Mouse (Mus musculus): ENCODE measurements around the gene Col5a2. TPM values are rescaled to one million over a fixed set of nuclear protein-coding genes. Genes with fewer than 3 reads are reported as not detected.

Gene Col5a2
- polyA plus RNA-seq, 1 experiment, result 2.9 TPM

DNA sequence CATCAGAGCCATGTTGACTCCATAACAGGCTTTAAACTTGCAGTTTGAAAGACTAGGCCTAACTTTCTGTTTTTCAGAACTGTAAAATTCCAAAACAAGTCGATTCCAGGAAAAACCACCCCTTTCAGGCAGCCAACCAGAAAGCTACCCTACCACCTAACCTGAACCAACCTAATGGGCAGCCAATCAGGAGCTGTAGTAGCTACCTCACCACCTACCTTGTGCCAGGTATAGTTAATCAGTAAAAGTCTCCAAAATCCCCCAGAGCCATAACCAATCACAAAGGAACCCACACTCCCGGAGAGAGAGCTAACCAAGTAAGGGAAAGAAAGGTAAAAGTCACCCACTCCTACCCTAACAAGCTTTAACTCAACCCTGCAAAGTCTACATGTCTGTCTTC, 18.4 kb upstream of the Col5a2 start:
- no peak for TF ChIP-seq CTCF (IDR thresholded peaks at IDR 0.05; ENCODE audit: borderline replicate concordance, control insufficient read depth, extremely low read depth, insufficient read depth, low read length, poor library complexity)
- no peak for TF ChIP-seq POLR2A (IDR thresholded peaks at IDR 0.05; ENCODE audit: control insufficient read depth, extremely low read depth, insufficient read depth, low read length, poor library complexity)
- no peak for DNase-seq
- no peak overlapping the region for H3K27ac ChIP-seq (ENCODE audit: control insufficient read depth, insufficient read depth, low read length)
- H3K4me3 ChIP-seq (ENCODE audit: control insufficient read depth, insufficient read depth, low read length), result no peak overlapping the region
- H3K27me3 ChIP-seq (ENCODE audit: control insufficient read depth, insufficient read depth, low read length), result no peaks in the 10 kb centered on the region
- no peaks in the 10 kb centered on the region for H3K4me1 ChIP-seq (replicated peaks; ENCODE audit: control insufficient read depth, insufficient read depth, low read length)
- H3K36me3 ChIP-seq (ENCODE audit: control insufficient read depth, insufficient read depth, low read length), result no peaks in the 10 kb centered on the region
- WGBS, result 78% methylated on average over 2 of the region's 2 CpGs

DNA sequence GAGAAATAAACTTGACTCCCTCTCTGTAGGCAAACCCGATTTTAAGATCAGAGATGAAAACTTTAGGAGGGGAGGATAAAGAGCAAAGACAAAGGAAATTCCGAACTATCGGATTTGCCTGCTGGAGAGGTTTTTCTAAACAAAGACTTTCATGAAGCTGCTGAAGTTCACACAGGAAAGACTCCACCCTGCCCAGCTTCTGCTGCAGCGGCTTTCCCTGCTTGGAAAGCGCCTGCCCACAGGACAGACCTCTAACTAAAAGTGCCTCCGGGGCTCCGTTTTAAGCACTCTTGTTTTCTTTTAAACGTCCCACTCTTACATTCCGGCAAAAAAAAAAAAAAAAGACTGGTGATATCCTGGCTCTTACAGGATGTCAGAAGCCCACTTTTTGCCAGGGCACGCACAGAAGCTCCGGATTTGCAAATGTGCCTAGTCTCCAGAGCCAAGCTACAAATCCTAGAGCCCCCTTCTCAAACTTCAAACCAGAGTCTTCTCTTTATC, 791 bp downstream of the Col5a2 start:
- Histone ChIP-seq H3K4me3 (ENCODE audit: control insufficient read depth, insufficient read depth, low read length) (no peak overlapping the region), H3K36me3 (ENCODE audit: control insufficient read depth, insufficient read depth, low read length) (no peaks in the 10 kb centered on the region), H3K27ac (ENCODE audit: control insufficient read depth, insufficient read depth, low read length) (no peak overlapping the region), H3K4me1 (replicated peaks; ENCODE audit: control insufficient read depth, insufficient read depth, low read length) (no peaks in the 10 kb centered on the region), H3K27me3 (ENCODE audit: control insufficient read depth, insufficient read depth, low read length) (no peaks in the 10 kb centered on the region)
- no peak for TF ChIP-seq POLR2A (IDR thresholded peaks at IDR 0.05; ENCODE audit: control insufficient read depth, extremely low read depth, insufficient read depth, low read length, poor library complexity)
- TF ChIP-seq CTCF (IDR thresholded peaks at IDR 0.05; ENCODE audit: borderline replicate concordance, control insufficient read depth, extremely low read depth, insufficient read depth, low read length, poor library complexity), result no peak
- 10% methylated on average over 11 of the region's 11 CpGs for WGBS
- DNase-seq, result no peak

- TF ChIP-seq CTCF (IDR thresholded peaks at IDR 0.05; ENCODE audit: borderline replicate concordance, control insufficient read depth, extremely low read depth, insufficient read depth, low read length, poor library complexity) (no peak), POLR2A (IDR thresholded peaks at IDR 0.05; ENCODE audit: control insufficient read depth, extremely low read depth, insufficient read depth, low read length, poor library complexity) (no peak)
- WGBS, result 44% methylated on average over 6 of the region's 6 CpGs
- H3K4me1 ChIP-seq (replicated peaks; ENCODE audit: control insufficient read depth, insufficient read depth, low read length), result no peaks in the 10 kb centered on the region
- H3K4me3 ChIP-seq (ENCODE audit: control insufficient read depth, insufficient read depth, low read length), result no peak overlapping the region
- H3K27ac ChIP-seq (ENCODE audit: control insufficient read depth, insufficient read depth, low read length), result no peak overlapping the region
- DNase-seq, result no peak
- no peaks in the 10 kb centered on the region for H3K36me3 ChIP-seq (ENCODE audit: control insufficient read depth, insufficient read depth, low read length)
- no peaks in the 10 kb centered on the region for H3K27me3 ChIP-seq (ENCODE audit: control insufficient read depth, insufficient read depth, low read length)
Measured at GRCm38 (mm10) chr1:45501437-45501836, 1.6 kb downstream of the Col5a2 start.

DNA sequence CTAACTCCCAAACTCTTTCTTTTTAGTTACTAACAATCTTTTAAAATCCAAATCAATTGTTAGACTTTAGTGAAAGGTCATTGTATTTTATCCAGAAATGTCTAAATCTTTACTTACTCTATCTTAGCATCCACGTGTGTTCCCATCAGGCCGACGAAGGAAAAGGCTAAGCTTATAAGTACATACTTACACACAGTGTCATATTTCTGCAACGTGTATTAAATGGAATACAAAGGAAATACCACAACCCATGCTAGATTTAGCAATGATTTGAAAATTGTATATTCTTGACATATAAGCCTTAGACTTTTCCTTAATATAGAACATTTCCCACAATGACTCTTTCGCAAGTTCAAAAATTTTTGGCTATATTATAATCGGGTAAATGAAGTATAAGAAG, 2.6 kb downstream of the Col5a2 start:
- H3K27me3 ChIP-seq (ENCODE audit: control insufficient read depth, insufficient read depth, low read length), result no peaks in the 10 kb centered on the region
- TF ChIP-seq POLR2A (IDR thresholded peaks at IDR 0.05; ENCODE audit: control insufficient read depth, extremely low read depth, insufficient read depth, low read length, poor library complexity) (no peak), CTCF (IDR thresholded peaks at IDR 0.05; ENCODE audit: borderline replicate concordance, control insufficient read depth, extremely low read depth, insufficient read depth, low read length, poor library complexity) (no peak)

GRCm38 (mm10) chr1:45495025-45495424, 8.1 kb downstream of the Col5a2 start:
- Histone ChIP-seq H3K36me3 (ENCODE audit: control insufficient read depth, insufficient read depth, low read length) (no peaks in the 10 kb centered on the region), H3K27me3 (ENCODE audit: control insufficient read depth, insufficient read depth, low read length) (no peaks in the 10 kb centered on the region), H3K27ac (ENCODE audit: control insufficient read depth, insufficient read depth, low read length) (no peak overlapping the region), H3K4me1 (replicated peaks; ENCODE audit: control insufficient read depth, insufficient read depth, low read length) (no peaks in the 10 kb centered on the region), H3K4me3 (ENCODE audit: control insufficient read depth, insufficient read depth, low read length) (no peak overlapping the region)
- TF ChIP-seq POLR2A (IDR thresholded peaks at IDR 0.05; ENCODE audit: control insufficient read depth, extremely low read depth, insufficient read depth, low read length, poor library complexity), result no peak
- TF ChIP-seq CTCF (IDR thresholded peaks at IDR 0.05; ENCODE audit: borderline replicate concordance, control insufficient read depth, extremely low read depth, insufficient read depth, low read length, poor library complexity), result no peak
- DNase-seq, result no peak
- WGBS, result 84% methylated on average over 2 of the region's 2 CpGs

More for the DNA sequence above, 2.6 kb downstream of the Col5a2 start:
- Histone ChIP-seq H3K36me3 (ENCODE audit: control insufficient read depth, insufficient read depth, low read length) (no peaks in the 10 kb centered on the region), H3K4me1 (replicated peaks; ENCODE audit: control insufficient read depth, insufficient read depth, low read length) (no peaks in the 10 kb centered on the region), H3K4me3 (ENCODE audit: control insufficient read depth, insufficient read depth, low read length) (no peak overlapping the region), H3K27ac (ENCODE audit: control insufficient read depth, insufficient read depth, low read length) (no peak overlapping the region)
- DNase-seq, result no peak
- WGBS, result 91% methylated on average over 6 of the region's 6 CpGs

DNA sequence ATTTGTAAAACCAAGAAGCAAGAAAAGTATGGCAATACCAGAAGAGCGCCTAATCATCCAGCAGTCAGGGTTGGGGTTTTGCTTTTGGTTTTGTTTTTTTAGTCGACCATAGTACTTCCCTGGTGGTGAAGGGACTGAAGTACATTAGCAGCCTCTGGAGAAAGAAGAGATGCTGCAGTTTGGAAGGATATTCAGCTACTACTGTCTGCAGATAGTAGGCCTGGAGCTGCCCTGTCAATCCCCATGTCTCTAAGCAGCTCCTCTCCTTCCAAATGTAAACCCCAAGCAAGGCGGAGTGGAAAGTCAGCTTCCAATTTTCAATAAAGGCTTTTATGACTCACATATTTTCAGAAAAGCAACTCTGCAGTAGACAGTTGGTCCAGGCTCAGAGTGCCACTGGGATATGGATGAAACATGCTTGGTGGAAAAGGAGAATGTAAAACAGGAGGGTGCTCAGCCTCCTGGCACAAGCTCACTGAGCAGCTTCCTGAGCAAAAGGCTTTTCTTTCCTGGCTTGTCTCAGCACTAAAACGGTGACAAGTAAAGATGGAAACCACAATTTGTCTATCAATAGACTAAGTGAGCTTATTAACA, 10.9 kb downstream of the Col5a2 start:
- no peak overlapping the region for H3K27ac ChIP-seq (ENCODE audit: control insufficient read depth, insufficient read depth, low read length)
- H3K4me3 ChIP-seq (ENCODE audit: control insufficient read depth, insufficient read depth, low read length), result no peak overlapping the region
- 80% methylated on average over 4 of the region's 4 CpGs for WGBS
- H3K27me3 ChIP-seq (ENCODE audit: control insufficient read depth, insufficient read depth, low read length), result no peaks in the 10 kb centered on the region
- no peaks in the 10 kb centered on the region for H3K4me1 ChIP-seq (replicated peaks; ENCODE audit: control insufficient read depth, insufficient read depth, low read length)
- no peaks in the 10 kb centered on the region for H3K36me3 ChIP-seq (ENCODE audit: control insufficient read depth, insufficient read depth, low read length)
- TF ChIP-seq POLR2A (IDR thresholded peaks at IDR 0.05; ENCODE audit: control insufficient read depth, extremely low read depth, insufficient read depth, low read length, poor library complexity), result no peak
- no peak for TF ChIP-seq CTCF (IDR thresholded peaks at IDR 0.05; ENCODE audit: borderline replicate concordance, control insufficient read depth, extremely low read depth, insufficient read depth, low read length, poor library complexity)
- DNase-seq, result no peak

DNA sequence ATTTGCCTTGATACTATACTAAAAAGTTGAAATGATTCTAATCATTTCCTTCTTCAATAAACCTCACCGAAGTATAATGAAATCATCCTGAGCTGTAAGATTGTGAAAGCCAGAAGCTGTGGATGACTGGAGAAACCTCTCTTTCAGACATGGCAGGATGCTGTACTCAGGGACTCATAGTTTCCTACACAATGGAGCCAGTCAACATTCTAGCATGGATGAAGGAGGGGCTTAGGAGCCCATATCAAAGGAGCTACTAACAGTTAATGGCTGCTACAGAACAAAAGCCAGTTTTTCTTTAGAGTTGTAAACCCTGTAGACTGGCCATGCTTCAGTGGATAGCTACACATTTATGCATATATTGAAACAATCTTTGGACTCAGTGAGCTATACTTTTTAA, 12.6 kb downstream of the Col5a2 start:
- H3K27me3 ChIP-seq (ENCODE audit: control insufficient read depth, insufficient read depth, low read length), result no peaks in the 10 kb centered on the region
- WGBS, result 87% methylated on average over 1 of the region's 1 CpGs
- no peaks in the 10 kb centered on the region for H3K36me3 ChIP-seq (ENCODE audit: control insufficient read depth, insufficient read depth, low read length)
- no peak overlapping the region for H3K4me3 ChIP-seq (ENCODE audit: control insufficient read depth, insufficient read depth, low read length)
- no peak for TF ChIP-seq POLR2A (IDR thresholded peaks at IDR 0.05; ENCODE audit: control insufficient read depth, extremely low read depth, insufficient read depth, low read length, poor library complexity)
- no peak for TF ChIP-seq CTCF (IDR thresholded peaks at IDR 0.05; ENCODE audit: borderline replicate concordance, control insufficient read depth, extremely low read depth, insufficient read depth, low read length, poor library complexity)
- H3K27ac ChIP-seq (ENCODE audit: control insufficient read depth, insufficient read depth, low read length), result no peak overlapping the region
- no peak for DNase-seq
- no peaks in the 10 kb centered on the region for H3K4me1 ChIP-seq (replicated peaks; ENCODE audit: control insufficient read depth, insufficient read depth, low read length)
